Mouse (Mus musculus) right cerebral cortex, postnatal 10 days (tissue): ENCODE results near the gene Agbl4.
"Not testable (repeated sequence)": the region's sequence is repeated elsewhere in the genome, so short reads cannot be mapped to it uniquely, and the experiment has no call there.

Experiments
- DNase-seq, 2 experiments: peaks; one replicate each; pipeline ENCODE4 v3.0.0; 2021; ENCODE audit warnings: low spot score in 2 of 2

Agbl4 gene

GRCm38 (mm10) chr4:110916061-110916460 lies 518.6 kb downstream of the Agbl4 start:
- DNase-seq = peak; percentile 33 to 36

- peak; percentile 73 to 75 for DNase-seq
Observed at GRCm38 (mm10) chr4:110916565-110916964, 519.1 kb downstream of the Agbl4 start.

- DNase-seq = no peak
Observed at GRCm38 (mm10) chr4:110921013-110921412, 523.6 kb downstream of the Agbl4 start.

GRCm38 (mm10) chr4:111001641-111002040 lies 604.2 kb downstream of the Agbl4 start:
- DNase-seq = no peak

GRCm38 (mm10) chr4:111004719-111005479 lies 607.4 kb downstream of the Agbl4 start:
- DNase-seq = no peak

- DNase-seq = peak; percentile 25 to 46
Observed at GRCm38 (mm10) chr4:111019376-111019775, 621.9 kb downstream of the Agbl4 start.

GRCm38 (mm10) chr4:111067330-111067729 lies 669.9 kb downstream of the Agbl4 start:
- DNase-seq = no peak

- DNase-seq = no peak
Observed at GRCm38 (mm10) chr4:111073738-111074497, 676.5 kb downstream of the Agbl4 start.

GRCm38 (mm10) chr4:111074701-111075154 lies 677.3 kb downstream of the Agbl4 start:
- peak in 1 of 2 experiments; percentile 25 for DNase-seq

- DNase-seq = no peak
Observed at GRCm38 (mm10) chr4:111077810-111078209, 680.3 kb downstream of the Agbl4 start.

- DNase-seq = no peak
Observed at GRCm38 (mm10) chr4:111085330-111085729, 687.9 kb downstream of the Agbl4 start.

GRCm38 (mm10) chr4:111136217-111137147 lies 739.0 kb downstream of the Agbl4 start:
- no peak for DNase-seq

GRCm38 (mm10) chr4:111147748-111148147 lies 750.3 kb downstream of the Agbl4 start:
- no peak for DNase-seq

- no peak for DNase-seq
Observed at GRCm38 (mm10) chr4:111155859-111156258, 758.4 kb downstream of the Agbl4 start.

GRCm38 (mm10) chr4:111181478-111181877 lies 784.0 kb downstream of the Agbl4 start:
- peak in 1 of 2 experiments; percentile 22 for DNase-seq

GRCm38 (mm10) chr4:111200100-111200499 lies 802.6 kb downstream of the Agbl4 start:
- no peak for DNase-seq

- no peak for DNase-seq
Observed at GRCm38 (mm10) chr4:111215191-111215762, 817.8 kb downstream of the Agbl4 start.

- not testable (repeated sequence) for DNase-seq
Observed at GRCm38 (mm10) chr4:111219030-111219429, 821.6 kb downstream of the Agbl4 start.

GRCm38 (mm10) chr4:111219543-111219942 lies 822.1 kb downstream of the Agbl4 start:
- not testable (repeated sequence) for DNase-seq

- DNase-seq = no peak
Observed at GRCm38 (mm10) chr4:111233849-111234248, 836.4 kb downstream of the Agbl4 start.

GRCm38 (mm10) chr4:111251917-111252316 lies 854.5 kb downstream of the Agbl4 start:
- no peak for DNase-seq
